Mouse (Mus musculus) heart, adult 2 months (tissue): Measurements from ENCODE around the gene Fes. TPM values are rescaled to one million over a fixed set of nuclear protein-coding genes. Genes with fewer than 3 reads are reported as not detected.
A peak's percentile ranks its signal among the peaks of the same experiment; 100 is the strongest.

Experiments
- DNase-seq, 2 experiments: peaks; one replicate each; pipeline ENCODE4 v3.0.0; 2021
- H3K27ac ChIP-seq: fragments of 200-600 bp; 2 replicates; pipeline ENCODE4 v1.8.1; 2022
- H3K27me3 ChIP-seq: fragments of 200-500 bp; 2 replicates; pipeline ENCODE4 v1.6.1; 2012; ENCODE audit warnings: mild to moderate bottlenecking, low read length, inconsistent platforms, mixed read lengths; ENCODE audit not compliant: control insufficient read depth, insufficient read depth
- H3K36me3 ChIP-seq: fragments of 200-500 bp; 2 replicates; pipeline ENCODE4 v1.6.1; 2012; ENCODE audit warnings: low read length, inconsistent platforms; ENCODE audit not compliant: control insufficient read depth, insufficient read depth
- H3K4me1 ChIP-seq: fragments of 200-500 bp; 2 replicates; pipeline ENCODE4 v1.6.1; 2011; ENCODE audit warnings: low read length; ENCODE audit not compliant: control insufficient read depth, insufficient read depth
- H3K4me3 ChIP-seq: fragments of 200-600 bp; 2 replicates; pipeline ENCODE4 v1.8.1; 2022
- H3K79me2 ChIP-seq: fragments of 200-500 bp; replicated peaks from 2 replicates; pipeline ENCODE4 v1.6.1; 2012; ENCODE audit warnings: mild to moderate bottlenecking, inconsistent platforms, low read length, moderate library complexity, mixed read lengths; ENCODE audit not compliant: control insufficient read depth, insufficient read depth
- H3K9ac ChIP-seq: fragments of 200-500 bp; 2 replicates; pipeline ENCODE4 v1.6.1; 2012; ENCODE audit warnings: low read depth, mild to moderate bottlenecking, control low read depth, inconsistent platforms, low read length, mixed read lengths
- CTCF ChIP-seq: fragments of 200-600 bp; IDR thresholded peaks from 2 replicates; pipeline ENCODE4 v1.8.1; 2022; ENCODE audit warnings: antibody characterized with exemption, mild to moderate bottlenecking, moderate library complexity
- EP300 ChIP-seq: fragments of 200-500 bp; IDR thresholded peaks from 2 replicates; pipeline ENCODE4 v1.6.1; 2011; ENCODE audit warnings: low read depth, low read length, control low read depth; ENCODE audit not compliant: insufficient read depth
- POLR2A ChIP-seq: fragments of 200-500 bp; IDR thresholded peaks from 2 replicates; pipeline ENCODE4 v1.6.1; 2011; ENCODE audit warnings: mild to moderate bottlenecking, low read depth, low read length, control low read depth; ENCODE audit not compliant: insufficient read depth
- WGBS: fragments of 180-500 bp; shearing (Covaris S2); methylation state at CpG from one replicate; pipeline ENCODE4 v1.1.7; 2018; 5-methylcytosine and 5-hydroxymethylcytosine counted together
- intact Hi-C: fragments of 180-260 bp; cut with DNase I; formaldehyde crosslinking; loops from one replicate; pipeline ENCODE4 v1.15.1; 2025
- polyA plus RNA-seq: library from polyadenylated mRNA; depleted of rRNA; stranded (reverse); fragments of >200 nt; gene quantifications from 2 replicates; pipeline ENCODE4 v1.2.3, GENCODE M21; 2012
- total RNA-seq, 2 experiments: library from RNA; stranded (reverse); gene quantifications; 2 replicates each; pipeline ENCODE4 v1.2.3; 2021

Fes gene
- total and polyA plus RNA-seq, 3 experiments: 8.9 to 15.4 (median 9.8) TPM

DNA sequence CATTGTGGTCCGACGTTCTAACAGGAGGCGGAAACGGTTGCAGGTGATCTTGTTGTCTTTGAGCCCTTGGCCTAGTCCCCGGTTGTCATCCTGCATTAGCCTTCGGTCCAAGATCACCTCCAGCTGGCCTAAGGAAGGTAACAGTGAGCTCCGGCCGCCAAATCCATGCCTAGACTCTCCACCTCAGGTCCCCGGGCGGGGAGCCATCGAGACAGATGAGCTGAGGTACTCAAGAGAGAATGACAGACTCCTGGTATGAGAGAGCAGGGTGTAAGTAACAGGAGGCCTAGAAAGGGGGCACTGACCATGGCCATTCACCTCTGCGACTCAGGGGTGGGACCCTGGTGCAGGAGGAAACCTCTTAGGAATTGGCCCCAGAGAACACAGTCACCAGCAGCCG, 31.4 kb downstream of the Fes start:
- no peak overlapping the region for H3K27ac ChIP-seq
- 86% methylated on average over 13 of the region's 13 CpGs for WGBS
- no peaks in the 10 kb centered on the region for H3K79me2 ChIP-seq
- no peak for TF ChIP-seq EP300
- TF ChIP-seq CTCF: no peak
- TF ChIP-seq POLR2A: no peak
- no peaks in the 10 kb centered on the region for H3K4me1 ChIP-seq
- no peak for DNase-seq
- H3K4me3 ChIP-seq: no peak overlapping the region
- H3K36me3 ChIP-seq: no peaks in the 10 kb centered on the region
- H3K27me3 ChIP-seq: no peaks in the 10 kb centered on the region
- intact Hi-C loops: no loop called here
- no peak overlapping the region for H3K9ac ChIP-seq

GRCm38 (mm10) chr7:80352920-80353319, 34.8 kb downstream of the Fes start:
- intact Hi-C loops: no loop called here
- Histone ChIP-seq H3K36me3 (no peaks in the 10 kb centered on the region), H3K4me3 (no peak overlapping the region), H3K27ac (no peak overlapping the region), H3K4me1 (no peaks in the 10 kb centered on the region), H3K27me3 (no peaks in the 10 kb centered on the region), H3K9ac (no peak overlapping the region), H3K79me2 (no peaks in the 10 kb centered on the region)
- 86% methylated on average over 8 of the region's 8 CpGs for WGBS
- TF ChIP-seq POLR2A: no peak
- TF ChIP-seq EP300: no peak
- no peak for TF ChIP-seq CTCF
- no peak for DNase-seq

DNA sequence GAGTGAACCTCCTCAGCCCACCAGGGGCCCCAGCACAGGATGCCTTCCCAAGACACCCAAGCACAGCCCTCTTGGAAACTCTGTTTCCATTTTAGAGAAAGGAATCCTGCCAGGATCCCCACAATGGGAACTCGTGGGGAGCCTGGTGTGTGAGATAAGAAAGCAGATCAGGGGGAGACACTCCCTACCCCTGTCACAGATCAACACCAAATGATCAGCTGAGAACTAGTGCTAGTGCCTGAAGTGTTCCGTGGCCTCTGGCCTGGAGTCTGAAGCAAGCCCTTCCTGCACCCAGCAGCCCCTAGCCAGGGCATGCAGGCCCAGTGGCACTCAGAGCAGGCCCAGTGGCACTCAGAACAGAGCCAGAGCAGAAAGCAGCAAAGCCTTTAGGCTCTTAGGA, 36.9 kb downstream of the Fes start:
- Histone ChIP-seq H3K36me3 (no peaks in the 10 kb centered on the region), H3K79me2 (no peaks in the 10 kb centered on the region), H3K4me1 (no peaks in the 10 kb centered on the region), H3K4me3 (no peak overlapping the region), H3K27me3 (no peaks in the 10 kb centered on the region), H3K27ac (no peak overlapping the region), H3K9ac (no peak overlapping the region)
- 62% methylated on average over 2 of the region's 2 CpGs for WGBS
- intact Hi-C loops: no loop called here
- TF ChIP-seq POLR2A (no peak), EP300 (no peak), CTCF (no peak)
- no peak for DNase-seq

GRCm38 (mm10) chr7:80347670-80348586, 39.8 kb downstream of the Fes start:
- DNase-seq: no peak
- no peaks in the 10 kb centered on the region for H3K27me3 ChIP-seq
- H3K9ac ChIP-seq: no peak overlapping the region
- intact Hi-C loops: no loop called here
- no peak for TF ChIP-seq POLR2A
- TF ChIP-seq EP300: no peak
- no peak for TF ChIP-seq CTCF
- no peak overlapping the region for H3K4me3 ChIP-seq
- no peak overlapping the region for H3K27ac ChIP-seq
- no peaks in the 10 kb centered on the region for H3K79me2 ChIP-seq
- 67% methylated on average over 13 of the region's 13 CpGs for WGBS
- no peaks in the 10 kb centered on the region for H3K36me3 ChIP-seq
- peaks cover 3% of the 10 kb centered on the region for H3K4me1 ChIP-seq

- 71% methylated on average over 5 of the region's 5 CpGs for WGBS
- no peaks in the 10 kb centered on the region for H3K79me2 ChIP-seq
- no peak overlapping the region for H3K4me3 ChIP-seq
- TF ChIP-seq POLR2A (0 out of 2 replicates have a peak, but pooled peaks have one; percentile 23), CTCF (no peak)
- H3K4me1 ChIP-seq: peaks cover 3% of the 10 kb centered on the region
- H3K27ac ChIP-seq: no peak overlapping the region
- intact Hi-C loops: no loop called here
- H3K27me3 ChIP-seq: no peaks in the 10 kb centered on the region
- H3K36me3 ChIP-seq: no peaks in the 10 kb centered on the region
- no peak overlapping the region for H3K9ac ChIP-seq
- no peak for DNase-seq
Measured at GRCm38 (mm10) chr7:80346830-80347229, 40.9 kb downstream of the Fes start.

DNA sequence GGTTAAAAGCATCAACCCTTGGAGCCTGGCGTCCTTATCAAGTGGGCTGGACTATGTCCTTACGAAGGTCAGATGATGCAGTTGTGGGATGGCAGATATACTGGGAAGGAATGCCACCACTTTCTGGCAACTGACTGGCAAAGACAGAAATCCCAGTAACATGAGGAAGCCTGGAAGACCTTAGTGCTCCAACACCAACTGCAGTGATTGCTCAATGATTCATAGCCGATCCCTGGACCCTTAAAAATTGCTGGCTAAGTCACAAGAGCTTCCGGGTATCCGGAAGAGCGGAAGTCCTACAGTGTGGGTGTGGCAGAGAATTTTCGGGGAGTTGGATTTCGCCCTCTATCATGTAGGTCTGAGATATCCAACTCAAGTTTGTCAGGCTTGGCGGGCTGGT, 41.6 kb downstream of the Fes start:
- H3K36me3 ChIP-seq: no peaks in the 10 kb centered on the region
- peaks cover 3% of the 10 kb centered on the region for H3K4me1 ChIP-seq
- no peak for DNase-seq
- H3K27me3 ChIP-seq: no peaks in the 10 kb centered on the region
- TF ChIP-seq CTCF (no peak), POLR2A (no peak), EP300 (no peak)
- no peak overlapping the region for H3K4me3 ChIP-seq
- WGBS: 75% methylated on average over 9 of the region's 9 CpGs
- H3K9ac ChIP-seq: no peak overlapping the region
- H3K79me2 ChIP-seq: no peaks in the 10 kb centered on the region
- no peak overlapping the region for H3K27ac ChIP-seq
- intact Hi-C loops: no loop called here
